Mouse (Mus musculus) v-Abl transformed pro-B cells (cell line): ENCODE data around the gene P4ha3.

Source experiments
- in situ Hi-C, 2 experiments: fragments of 400-800 bp; cut with MboI; formaldehyde crosslinking; loops; one replicate each; pipeline ENCODE4 v1.15.1; 2025; ENCODE audit not compliant: unreplicated experiment in 2 of 2

Gene P4ha3

DNA sequence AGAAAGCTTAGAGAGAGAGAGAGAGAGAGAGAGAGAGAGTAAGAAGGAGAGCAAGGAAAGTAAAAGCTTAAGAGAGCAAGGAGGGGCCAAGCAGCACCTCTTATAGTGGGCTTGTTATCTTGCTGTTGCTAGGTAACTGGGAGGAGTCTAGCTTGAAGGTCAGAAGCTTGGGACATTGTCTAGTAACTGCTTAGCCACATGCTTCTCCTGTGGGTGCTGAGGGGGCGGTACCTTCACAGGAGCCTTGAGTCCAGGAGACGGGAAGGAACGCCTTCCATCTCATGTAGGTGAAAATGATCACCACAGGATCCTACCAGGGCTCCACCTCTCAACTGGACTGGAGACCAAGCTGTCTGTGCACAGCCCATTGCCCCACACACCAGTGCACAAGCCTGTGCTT lies 16.1 kb downstream of the P4ha3 start:
- in situ Hi-C loops = loop anchor here in 1 of 2 experiments (25.0 kb wide), 1 partner anchor 1889 kb away; no protein-coding TSS in a partner anchor

DNA sequence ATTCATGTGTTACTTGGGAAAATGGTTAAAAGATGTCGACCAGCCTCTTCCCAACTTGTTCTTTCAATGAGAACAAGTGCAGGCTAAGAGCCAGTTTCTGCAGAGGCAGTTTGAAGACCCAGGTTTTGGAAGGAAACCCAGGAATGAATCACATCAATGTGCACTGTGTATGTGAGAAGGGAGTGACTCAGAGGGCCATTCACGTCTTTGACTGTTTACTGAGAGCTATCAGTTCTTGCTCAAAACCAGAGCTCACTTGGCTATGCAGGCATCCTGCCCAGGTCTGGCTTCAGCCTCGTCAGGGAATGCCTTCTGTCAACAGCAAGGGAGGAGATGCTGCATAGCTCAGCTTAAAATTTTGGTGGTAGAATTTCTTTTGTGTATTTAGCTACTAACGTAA lies 17.0 kb downstream of the P4ha3 start:
- in situ Hi-C loops = loop anchor here in 1 of 2 experiments (25.0 kb wide), 1 partner anchor 1890 kb away; no protein-coding TSS in a partner anchor

DNA sequence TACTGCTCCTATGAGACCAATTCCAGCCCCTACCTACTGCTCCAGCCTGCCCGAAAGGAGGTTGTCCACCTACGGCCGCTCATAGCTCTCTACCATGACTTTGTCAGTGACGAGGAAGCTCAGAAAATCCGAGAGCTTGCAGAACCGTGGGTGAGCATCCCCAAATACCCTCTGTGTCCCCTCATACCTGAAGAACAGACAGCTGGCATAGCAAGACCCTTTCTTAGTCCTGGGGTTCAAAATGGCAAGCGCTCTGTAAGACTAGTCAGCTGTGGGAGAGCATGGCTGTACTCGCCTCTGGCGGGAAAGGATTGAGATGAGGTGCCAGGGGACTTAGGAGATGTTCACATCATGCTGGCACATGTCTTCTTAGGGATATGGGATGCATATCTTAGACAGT lies 20.6 kb downstream of the P4ha3 start:
- in situ Hi-C loops = loop anchor here in 1 of 2 experiments (25.0 kb wide), 1 partner anchor 1894 kb away; no protein-coding TSS in a partner anchor

DNA sequence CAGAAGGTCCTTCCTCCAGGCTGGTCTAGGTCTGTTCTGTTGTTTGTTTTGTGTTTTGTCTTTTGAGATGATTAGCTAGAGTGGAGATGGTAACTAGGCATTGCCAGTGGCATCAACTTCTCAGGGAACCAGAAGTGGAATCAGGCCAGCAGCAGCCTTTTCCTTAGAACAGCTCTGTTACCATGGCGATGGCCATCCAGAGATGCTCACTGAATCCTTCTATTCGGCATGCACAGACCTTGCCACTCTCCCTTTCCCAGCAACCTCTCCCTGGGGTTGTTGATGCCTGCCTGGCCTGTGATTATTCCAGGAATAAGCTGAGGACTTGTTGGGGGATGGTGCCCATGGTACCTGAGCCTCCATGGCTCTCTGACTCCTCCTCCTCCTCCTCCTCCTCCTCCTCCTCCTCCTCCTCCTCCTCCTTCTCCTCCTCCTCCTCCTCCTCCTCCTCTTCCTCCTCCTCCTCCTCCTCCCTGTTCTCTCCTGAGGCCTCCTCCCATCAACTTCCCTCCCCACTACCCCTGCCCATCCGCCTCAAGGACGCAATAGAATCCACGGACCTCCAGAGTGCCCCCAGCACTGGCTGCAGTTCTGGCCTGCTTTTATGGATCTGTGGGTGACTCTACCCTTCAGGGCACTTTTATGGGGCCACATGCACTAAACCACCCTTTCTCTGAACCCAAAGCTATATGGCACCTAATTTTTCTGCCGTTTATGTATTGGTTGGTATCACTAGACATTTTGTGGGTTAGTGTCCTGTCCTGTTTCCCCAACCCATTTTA lies 22.7 kb downstream of the P4ha3 start:
- in situ Hi-C loops = loop anchor here in 1 of 2 experiments (25.0 kb wide), 1 partner anchor 1896 kb away; no protein-coding TSS in a partner anchor

DNA sequence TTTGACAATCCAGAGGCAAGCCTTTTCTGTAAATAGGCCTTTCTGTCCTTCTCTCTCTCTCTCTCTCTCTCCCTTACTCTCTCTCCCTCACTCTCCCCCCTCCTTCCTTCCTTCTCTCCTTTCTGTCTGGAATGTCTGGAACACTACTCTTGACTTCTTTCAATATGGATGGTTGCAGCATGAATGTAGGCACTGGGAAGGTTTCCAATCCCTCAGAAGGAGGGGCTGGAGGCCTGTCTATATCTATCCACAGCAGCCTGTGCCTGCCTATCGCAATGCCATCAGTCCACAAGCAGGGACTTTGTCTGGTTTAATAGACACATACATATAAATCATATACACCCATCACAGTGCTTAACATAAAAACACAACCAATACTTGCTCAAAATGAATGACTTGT lies 23.9 kb downstream of the P4ha3 start:
- in situ Hi-C loops = loop anchor here in 1 of 2 experiments (25.0 kb wide), 1 partner anchor 1897 kb away; no protein-coding TSS in a partner anchor

DNA sequence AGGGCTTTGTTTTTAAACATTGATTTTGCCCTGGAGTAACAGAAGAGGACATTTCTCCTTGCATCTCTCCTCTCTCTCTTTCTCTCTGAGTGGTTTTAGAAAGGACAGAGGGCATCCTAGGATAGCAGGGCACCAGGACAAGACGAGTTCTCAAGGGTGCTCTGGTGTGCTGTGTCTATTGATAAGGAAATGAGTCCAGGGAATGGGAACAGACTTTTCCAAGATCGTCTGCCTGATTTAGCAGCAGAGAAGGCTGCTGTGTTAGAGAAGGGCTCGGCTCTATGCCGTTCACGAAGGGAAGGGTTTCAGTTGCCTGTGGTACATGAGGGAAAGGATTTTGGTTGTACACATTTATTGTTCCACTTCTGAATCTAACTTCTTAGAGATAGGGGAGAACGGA lies 24.4 kb downstream of the P4ha3 start:
- in situ Hi-C loops = loop anchor here in 1 of 2 experiments (25.0 kb wide), 1 partner anchor 1897 kb away; no protein-coding TSS in a partner anchor

DNA sequence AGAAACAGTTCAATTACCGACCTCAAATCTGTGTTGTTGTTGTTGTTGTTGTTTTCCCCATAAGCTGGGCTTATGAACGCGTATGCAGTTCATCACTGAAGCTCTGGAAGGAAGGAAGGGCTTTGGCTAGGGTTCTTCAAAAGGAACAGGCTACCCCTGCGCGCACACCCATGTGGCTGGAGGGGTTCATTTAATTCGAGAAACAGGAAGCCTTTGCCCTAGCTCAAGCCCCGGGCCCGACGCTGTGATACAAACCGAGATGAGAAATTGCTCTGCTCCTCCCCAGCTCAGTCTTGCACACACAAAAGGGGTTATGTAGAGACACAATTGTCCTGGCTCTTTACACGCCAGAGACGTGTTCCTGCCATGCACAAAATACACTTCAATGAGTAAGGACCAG lies 25.0 kb downstream of the P4ha3 start:
- in situ Hi-C loops = loop anchor here in 1 of 2 experiments (25.0 kb wide), 1 partner anchor 1898 kb away; no protein-coding TSS in a partner anchor

DNA sequence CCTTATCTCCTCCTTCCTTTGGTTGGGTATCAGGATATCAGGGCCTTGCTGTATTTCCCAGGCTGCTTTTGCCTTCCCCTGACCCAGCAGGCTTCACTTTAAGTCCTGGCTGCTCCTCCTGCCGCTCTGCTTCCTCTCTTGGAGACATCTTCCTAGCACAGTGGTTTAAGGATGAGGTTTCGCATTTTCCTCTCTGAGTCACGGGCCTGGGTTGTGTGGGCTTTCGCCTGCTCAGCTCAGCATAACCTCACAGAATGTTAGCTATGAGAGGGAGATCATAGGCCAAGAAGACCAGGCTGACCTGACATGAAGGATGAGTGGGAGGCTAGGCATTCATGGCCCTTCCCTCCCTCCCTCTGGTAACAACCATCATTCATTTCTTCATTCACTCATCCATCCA lies 27.4 kb downstream of the P4ha3 start:
- in situ Hi-C loops = loop anchor here in 1 of 2 experiments (25.0 kb wide), 1 partner anchor 1900 kb away; no protein-coding TSS in a partner anchor

DNA sequence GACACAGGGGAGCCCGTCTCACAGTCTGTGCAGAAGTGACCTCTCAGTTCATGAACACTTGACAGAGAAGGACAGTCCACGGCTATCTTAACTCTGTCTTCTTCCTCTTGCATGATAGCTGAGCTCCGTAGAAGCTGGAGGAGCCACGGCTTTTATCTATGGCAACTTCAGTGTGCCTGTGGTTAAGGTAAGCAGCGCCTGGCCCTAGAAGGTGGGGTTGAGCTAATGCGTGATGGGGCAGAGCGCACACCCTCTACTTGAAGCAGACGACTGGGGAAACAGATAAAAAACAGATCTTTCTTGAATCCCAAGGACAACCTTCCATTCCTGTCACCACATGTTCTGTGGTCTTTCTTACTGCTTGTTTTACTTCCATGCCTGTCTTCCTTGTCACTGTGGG lies 31.6 kb downstream of the P4ha3 start:
- in situ Hi-C loops = loop anchor here in 1 of 2 experiments (25.0 kb wide), 1 partner anchor 1905 kb away; no protein-coding TSS in a partner anchor

DNA sequence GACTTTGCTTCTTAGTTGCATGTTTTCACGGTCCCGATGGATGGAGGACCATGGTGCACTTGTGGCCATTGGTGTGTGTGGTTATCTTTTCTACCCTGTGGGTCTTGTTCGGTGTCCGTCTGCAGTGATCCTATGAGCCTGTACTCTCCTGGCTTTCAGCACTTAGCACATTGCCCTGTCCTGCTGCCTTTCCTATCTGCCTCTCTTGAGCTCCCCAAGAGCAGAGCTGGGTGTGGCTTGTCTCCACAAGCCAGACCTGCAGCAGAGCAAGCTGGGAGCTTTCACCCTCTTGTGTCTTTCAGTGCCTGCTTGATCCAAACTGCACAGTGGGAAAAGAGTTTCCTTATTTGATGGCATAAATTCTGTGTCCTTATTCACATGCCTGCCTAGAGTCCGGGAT lies 32.2 kb downstream of the P4ha3 start:
- in situ Hi-C loops = loop anchor here in 1 of 2 experiments (25.0 kb wide), 1 partner anchor 1905 kb away; no protein-coding TSS in a partner anchor

DNA sequence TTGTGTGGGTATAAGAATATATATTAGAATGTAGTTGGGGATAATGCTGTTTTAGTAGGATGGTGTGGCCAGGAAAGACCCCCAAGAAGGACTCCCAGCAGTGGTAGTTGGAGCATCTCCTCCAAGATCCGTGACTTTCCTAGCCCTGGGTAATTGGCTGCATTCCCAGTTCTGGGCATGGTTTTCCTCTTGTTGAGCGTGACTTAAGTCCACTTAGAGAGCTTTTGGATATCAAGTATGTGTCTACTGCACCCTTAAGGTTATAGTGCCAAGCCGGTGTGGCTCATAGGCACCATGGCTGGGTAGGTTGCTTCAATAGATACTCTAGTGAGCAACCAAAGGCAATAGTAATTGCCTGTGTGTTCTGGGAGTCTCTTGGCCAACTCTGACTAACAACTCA lies 38.4 kb downstream of the P4ha3 start:
- in situ Hi-C loops = loop anchor here in 1 of 2 experiments (25.0 kb wide), 1 partner anchor 1911 kb away; no protein-coding TSS in a partner anchor

DNA sequence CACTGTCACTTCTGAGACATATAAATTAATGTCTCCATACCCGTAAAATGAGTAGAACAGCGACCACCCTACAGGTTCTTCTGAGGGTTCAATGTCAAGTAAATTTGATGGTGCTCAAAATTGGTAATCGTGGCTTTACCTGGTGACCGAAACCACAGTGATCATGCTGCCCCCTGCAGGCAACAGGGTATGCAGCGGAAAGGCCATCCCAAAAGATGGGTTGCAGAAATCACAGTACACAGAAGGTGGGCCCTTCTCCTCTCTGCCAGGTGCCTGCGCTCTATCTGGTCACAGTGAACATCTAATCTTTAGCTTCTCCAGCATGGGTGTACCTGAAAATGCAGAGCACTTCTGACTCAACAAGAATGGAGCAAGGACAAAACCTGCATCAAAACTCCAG lies 40.2 kb downstream of the P4ha3 start:
- in situ Hi-C loops = no loop called here

DNA sequence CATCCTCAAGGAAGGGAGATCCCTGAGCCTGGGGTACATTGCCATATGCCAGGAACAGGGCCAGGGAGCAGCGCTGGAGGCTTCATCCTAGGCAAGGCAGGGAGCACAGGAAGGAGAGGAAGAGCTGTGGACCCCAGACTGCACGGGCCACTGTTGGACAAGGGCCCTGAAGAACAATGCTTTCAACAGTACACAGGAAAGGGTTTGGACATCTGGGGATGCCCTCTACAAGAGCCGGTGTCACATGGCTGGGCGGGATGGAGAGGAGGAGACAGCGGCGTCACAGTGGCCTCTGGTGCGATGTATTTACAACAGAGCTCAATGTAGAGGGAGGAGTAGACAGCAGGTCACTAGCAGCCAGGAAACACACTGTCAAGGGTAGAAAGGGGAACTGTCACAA lies 42.2 kb downstream of the P4ha3 start:
- in situ Hi-C loops = no loop called here

DNA sequence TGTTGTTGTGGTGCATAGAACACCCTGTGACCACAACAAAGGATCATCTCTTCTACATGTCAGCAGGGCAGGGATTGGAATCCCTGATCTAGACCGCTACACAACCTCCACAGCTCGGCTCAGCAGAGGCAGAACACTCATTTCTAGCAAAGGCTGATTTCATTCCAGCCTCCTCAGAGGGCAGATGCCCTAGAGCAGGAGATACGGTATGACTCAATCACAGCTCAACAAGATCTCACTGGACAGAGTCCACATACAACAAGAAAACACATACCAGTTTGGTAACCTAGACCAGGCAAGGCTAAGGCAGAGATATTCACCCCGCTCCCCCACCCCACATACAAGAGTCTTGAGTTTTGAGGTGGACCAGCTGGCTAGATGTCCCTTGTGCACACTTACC lies 43.3 kb downstream of the P4ha3 start:
- in situ Hi-C loops = no loop called here

DNA sequence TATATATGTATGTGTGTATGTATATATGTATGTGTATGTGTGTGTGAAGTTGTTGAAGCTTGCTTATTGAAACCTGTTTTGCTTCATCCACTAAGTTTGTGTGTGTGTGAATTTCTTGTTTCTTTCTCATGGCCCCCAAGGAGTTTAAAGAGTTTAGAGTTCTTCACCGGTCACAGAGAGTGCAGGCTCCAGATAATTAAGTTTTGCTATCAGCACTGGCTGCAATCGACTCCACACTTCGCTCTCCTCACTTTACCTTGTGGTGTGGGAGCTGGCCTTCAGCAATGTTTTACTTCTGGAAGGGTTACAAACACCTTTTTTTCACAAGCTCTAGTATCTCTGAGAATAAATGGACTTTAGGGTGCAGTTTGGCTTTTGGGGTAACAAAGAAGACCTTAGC lies 45.9 kb downstream of the P4ha3 start:
- in situ Hi-C loops = no loop called here

DNA sequence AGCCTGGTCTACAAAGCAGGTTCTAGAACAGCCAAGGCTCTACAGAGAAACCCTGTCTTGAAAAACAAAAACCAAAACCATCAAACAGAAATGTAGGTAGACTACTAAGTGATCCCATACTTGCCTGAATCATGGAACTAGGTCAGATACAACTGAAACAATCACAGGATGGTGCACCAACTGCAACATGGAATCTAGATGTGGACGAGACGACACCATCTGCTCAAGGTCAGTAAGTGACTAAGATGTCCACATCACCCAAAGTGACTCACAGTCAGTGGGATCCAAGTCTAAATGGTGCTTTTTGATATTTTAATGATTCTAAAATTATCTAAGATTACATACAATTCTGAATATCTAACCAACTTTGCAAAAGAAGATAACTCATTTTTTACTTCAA lies 50.6 kb downstream of the P4ha3 start:
- in situ Hi-C loops = no loop called here

DNA sequence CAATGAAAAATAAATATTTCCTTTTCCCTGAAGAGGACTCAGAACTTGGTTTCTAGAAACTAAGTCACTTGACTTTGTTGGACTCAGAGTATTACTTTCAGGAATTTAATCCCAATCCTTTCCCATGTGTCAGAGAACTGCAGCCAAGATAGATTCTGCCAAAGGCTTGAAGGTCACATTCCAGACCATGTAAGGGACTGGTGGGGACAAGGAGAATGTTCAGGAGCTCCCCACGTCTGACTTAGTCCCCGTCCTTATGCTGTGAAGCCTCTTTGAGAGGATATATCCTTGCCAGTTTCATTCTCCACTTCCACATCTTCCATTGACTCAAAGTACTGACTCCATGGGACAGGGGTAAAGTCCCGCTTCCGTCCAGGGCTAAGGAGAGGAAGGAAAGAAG lies 69.7 kb downstream of the P4ha3 start:
- in situ Hi-C loops = no loop called here

DNA sequence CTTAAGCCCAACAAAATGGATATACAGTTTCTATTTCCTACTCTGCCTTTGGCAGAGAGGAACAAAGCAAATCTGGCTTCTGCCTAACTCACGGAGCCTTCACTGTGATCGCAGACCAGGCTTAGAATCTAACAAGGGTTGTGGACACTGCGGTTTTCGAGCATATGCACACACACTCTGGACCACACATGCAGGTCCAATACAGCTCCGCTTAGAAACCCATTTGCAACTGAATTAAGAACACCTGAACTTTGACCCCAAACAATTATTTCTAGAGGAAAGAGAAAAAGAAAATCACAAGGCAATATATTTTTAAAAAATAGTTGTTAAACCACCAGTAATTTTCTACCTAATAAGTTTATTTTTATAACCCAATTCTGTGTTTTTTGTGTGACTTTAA lies 71.0 kb downstream of the P4ha3 start:
- in situ Hi-C loops = no loop called here

DNA sequence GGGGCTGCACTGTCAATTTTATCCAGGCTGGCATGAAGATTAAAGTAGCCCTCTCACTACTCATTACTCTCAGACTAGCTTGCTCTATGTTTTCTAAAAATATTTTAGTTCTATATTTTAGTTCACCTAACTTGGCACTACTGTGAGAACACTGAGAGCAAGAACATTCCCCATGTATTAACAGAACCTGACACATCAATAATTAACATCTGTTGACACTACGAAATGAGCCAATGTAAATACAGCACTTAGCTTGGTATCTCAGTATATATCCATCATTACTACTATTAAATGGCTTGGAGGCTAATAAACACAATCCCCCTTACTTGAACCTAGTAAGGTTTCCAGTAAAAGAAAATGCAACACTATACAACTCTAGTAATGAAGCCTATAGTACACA lies 71.4 kb downstream of the P4ha3 start:
- in situ Hi-C loops = no loop called here

DNA sequence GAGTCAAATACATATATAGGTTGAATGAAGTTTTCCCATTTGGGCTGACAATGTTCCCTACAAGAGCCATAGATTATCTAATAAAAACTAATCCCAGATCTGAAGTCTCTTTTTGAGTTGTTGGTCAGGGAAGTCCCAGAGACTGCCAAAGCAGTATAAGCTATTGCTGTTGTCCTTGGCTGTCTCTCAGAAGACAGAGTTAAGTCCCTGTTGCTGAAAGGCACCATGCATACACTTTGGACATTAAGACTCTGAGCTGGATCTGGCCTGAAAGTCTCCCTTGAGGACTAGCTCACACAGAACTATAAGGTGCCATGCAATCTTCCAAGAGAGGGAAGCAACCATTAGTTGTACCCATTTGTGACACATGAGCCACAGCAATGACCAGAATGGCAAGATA lies 72.5 kb downstream of the P4ha3 start:
- in situ Hi-C loops = no loop called here

DNA sequence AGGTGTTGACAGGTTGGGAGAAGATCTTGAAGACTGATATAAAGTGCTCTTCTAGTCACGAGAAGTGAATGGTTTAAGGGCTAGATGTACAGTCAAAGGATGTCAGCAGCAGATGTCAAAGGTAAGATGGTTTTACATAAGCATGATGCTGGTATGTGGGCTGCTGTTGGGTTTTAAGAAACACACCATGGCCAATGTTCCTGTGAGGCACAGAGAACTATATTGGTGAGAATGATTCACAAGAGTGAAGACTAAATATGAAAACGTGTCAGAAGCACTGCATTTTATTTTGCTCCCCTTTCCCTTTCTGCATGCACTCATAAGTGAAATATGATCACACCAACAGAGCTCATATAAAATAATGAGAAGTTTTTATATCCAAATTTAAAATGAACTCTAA lies 77.8 kb downstream of the P4ha3 start:
- in situ Hi-C loops = no loop called here

DNA sequence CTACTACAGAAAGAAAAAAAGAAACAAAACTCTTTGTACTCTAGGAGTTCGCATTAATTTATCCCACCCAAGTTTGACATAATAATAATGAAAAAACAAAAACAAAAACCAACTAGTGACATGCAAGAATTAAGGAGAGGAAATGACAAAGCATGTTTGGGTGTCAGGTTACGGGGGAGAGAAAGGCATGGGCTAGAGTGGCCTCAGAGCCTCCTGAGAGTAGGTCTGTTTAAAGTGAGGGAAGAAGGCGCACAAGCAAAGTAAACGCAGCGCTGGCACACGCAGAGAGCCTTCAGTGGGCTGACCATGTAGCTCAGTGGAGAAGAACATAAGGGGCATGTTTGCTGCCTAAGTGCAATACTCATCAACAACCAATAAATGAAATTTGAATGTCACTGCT lies 79.6 kb downstream of the P4ha3 start:
- in situ Hi-C loops = no loop called here
